Mouse (Mus musculus): ENCODE data around the gene Sycp1. TPM values are rescaled to one million over a fixed set of nuclear protein-coding genes. Genes with fewer than 3 reads are reported as not detected.

Sycp1 gene
- total RNA-seq, 2 experiments from 2014 or later, result not detected

Other genes with a start within 250 kb of the Sycp1 start
- gene Tspan2, start 201.6 kb downstream of the Sycp1 start, total RNA-seq (2021), result 100 to 1,000 TPM; 120 to 140 TPM
- gene Tshb, start 153.4 kb downstream of the Sycp1 start, total RNA-seq (2021), result not detected
- not detected for gene Nr1h5, start 28.0 kb upstream of the Sycp1 start, total RNA-seq (2021)
- gene Sike1, start 59.6 kb upstream of the Sycp1 start, total RNA-seq (2021), result 10 to 100 TPM; 77.9 to 93.2 TPM
- gene Csde1, start 84.3 kb upstream of the Sycp1 start, total RNA-seq (2021), result 100 to 1,000 TPM; 252 to 270 TPM
- gene Nras, start 122.2 kb upstream of the Sycp1 start, total RNA-seq (2021), result 100 to 1,000 TPM in 1 of 2 experiments, 10 to 100 TPM in 1; 84.1 to 101 TPM
- not detected for gene Ampd1, start 137.9 kb upstream of the Sycp1 start, total RNA-seq (2021)
- under 1 TPM; 0.67 to 0.94 TPM for gene Dennd2c, start 166.5 kb upstream of the Sycp1 start, total RNA-seq (2021)
- 10 to 100 TPM; 62.0 to 62.9 TPM for gene Bcas2, start 235.6 kb upstream of the Sycp1 start, total RNA-seq (2021)